Mouse (Mus musculus) bone marrow macrophage, adult 2 months (primary cell): Measurements from ENCODE around the gene Nutm1.

Source experiments
- CTCF ChIP-seq: IDR thresholded peaks from 2 replicates; pipeline ENCODE4 v1.5.1; 2012; ENCODE audit warnings: low read depth, mild to moderate bottlenecking, low read length, moderate library complexity
- POLR2A ChIP-seq: IDR thresholded peaks from 2 replicates; pipeline ENCODE4 v1.6.1; 2012; ENCODE audit warnings: mild to moderate bottlenecking, low read depth, low read length, borderline replicate concordance

- TF ChIP-seq CTCF (no peak), POLR2A (no peak)
These were observed 48.4 kb downstream of the Nutm1 start for GRCm38 (mm10) chr2:112210699-112211098.
